Mouse (Mus musculus) kidney, postnatal 4 days (tissue): Measurements from ENCODE around the gene Ildr2.
A peak's percentile ranks its signal among the peaks of the same experiment; 100 is the strongest.

Source experiments
- DNase-seq, 2 experiments: peaks; one replicate each; pipeline ENCODE4 v3.0.0; 2021; ENCODE audit warnings: mixed read lengths in 2 of 2

Gene Ildr2

GRCm38 (mm10) chr1:166344300-166345077, 90.5 kb downstream of the Ildr2 start:
- no peak for DNase-seq

- DNase-seq: no peak
Observed at GRCm38 (mm10) chr1:166345602-166346001, 91.7 kb downstream of the Ildr2 start.

- no peak for DNase-seq
Observed at GRCm38 (mm10) chr1:166346906-166347305, 93.0 kb downstream of the Ildr2 start.

GRCm38 (mm10) chr1:166349341-166349740, 95.4 kb downstream of the Ildr2 start:
- DNase-seq: no peak

- DNase-seq: no peak
Observed at GRCm38 (mm10) chr1:166349751-166350150, 95.8 kb downstream of the Ildr2 start.

- DNase-seq: peak; percentile 93 to 94
Observed at GRCm38 (mm10) chr1:166360157-166360855, 106.4 kb downstream of the Ildr2 start.

GRCm38 (mm10) chr1:166360896-166361295, 107.0 kb downstream of the Ildr2 start:
- DNase-seq: no peak

GRCm38 (mm10) chr1:166361842-166362241, 107.9 kb downstream of the Ildr2 start:
- DNase-seq: no peak

GRCm38 (mm10) chr1:166362659-166363058, 108.7 kb downstream of the Ildr2 start:
- no peak for DNase-seq

GRCm38 (mm10) chr1:166363122-166363521, 109.2 kb downstream of the Ildr2 start:
- no peak for DNase-seq
